In genomic region chr1:105426086-105426485, GRCm38 (mm10) we compare ENCODE assay signal across 9 mouse cellular contexts.
"Had no signal": no experiment of that assay in that cellular context is flagged by ENCODE, and none has a peak within 500 bp of the region (broad histone marks: within the 10 kb centered on the region; RNA-seq: fewer than 3 reads in every experiment).

No protein-coding gene starts in this region.

- H3K4me1 ChIP-seq: neural tube, embryonic 12.5 days had no signal

- H3K4me2 ChIP-seq: limb, embryonic 13.5 days; neural tube, embryonic 12.5 days had no signal

- H3K27me3 ChIP-seq: limb, embryonic 13.5 days; neural tube, embryonic 12.5 days had no signal

- DNase-seq: kidney, postnatal 10 days; kidney, postnatal 4 days; left cerebral cortex, postnatal 4 days; lung, adult 18-20 months had no signal

- H3K9me3 ChIP-seq: limb, embryonic 13.5 days; neural tube, embryonic 12.5 days had no signal

- H3K4me3 ChIP-seq: layer of hippocampus, adult 2 months; limb, embryonic 13.5 days; neural tube, embryonic 12.5 days had no signal

- H3K27ac ChIP-seq: layer of hippocampus, adult 2 months; liver, embryonic 14.5 days; neural tube, embryonic 12.5 days; stomach, postnatal 0 days had no signal

- H3K9ac ChIP-seq: limb, embryonic 13.5 days; liver, embryonic 14.5 days; neural tube, embryonic 12.5 days had no signal

- H3K36me3 ChIP-seq: limb, embryonic 13.5 days; neural tube, embryonic 12.5 days had no signal
